Mouse (Mus musculus): Measurements from ENCODE around the gene Hs2st1.

Gene Hs2st1

GRCm38 (mm10) chr3:144550036-144550435 is 19.9 kb downstream of the Hs2st1 start:
- DNase-seq = no peak

GRCm38 (mm10) chr3:144548186-144548845 is 21.7 kb downstream of the Hs2st1 start:
- DNase-seq = no peak

- no peak for DNase-seq
Observed at GRCm38 (mm10) chr3:144546490-144546889, 23.5 kb downstream of the Hs2st1 start.

- DNase-seq = no peak
Observed at GRCm38 (mm10) chr3:144545832-144546231, 24.1 kb downstream of the Hs2st1 start.

GRCm38 (mm10) chr3:144545152-144545551 is 24.8 kb downstream of the Hs2st1 start:
- DNase-seq = no peak

- DNase-seq = no peak
Observed at GRCm38 (mm10) chr3:144541906-144542438, 28.0 kb downstream of the Hs2st1 start.

GRCm38 (mm10) chr3:144540805-144541204 is 29.2 kb downstream of the Hs2st1 start:
- no peak for DNase-seq

GRCm38 (mm10) chr3:144539051-144539450 is 30.9 kb downstream of the Hs2st1 start:
- DNase-seq = no peak

- DNase-seq = no peak
Observed at GRCm38 (mm10) chr3:144537078-144537855, 32.7 kb downstream of the Hs2st1 start.

GRCm38 (mm10) chr3:144535056-144535455 is 34.9 kb downstream of the Hs2st1 start:
- DNase-seq = no peak

GRCm38 (mm10) chr3:144531023-144531422 is 39.0 kb downstream of the Hs2st1 start:
- DNase-seq = peak; percentile 21

- no peak for DNase-seq
Observed at GRCm38 (mm10) chr3:144527918-144528317, 42.1 kb downstream of the Hs2st1 start.

- DNase-seq = no peak
Observed at GRCm38 (mm10) chr3:144519581-144520272, 50.3 kb downstream of the Hs2st1 start.

GRCm38 (mm10) chr3:144518917-144519316 is 51.1 kb downstream of the Hs2st1 start:
- no peak for DNase-seq

GRCm38 (mm10) chr3:144515286-144515685 is 54.7 kb downstream of the Hs2st1 start:
- DNase-seq = no peak

- DNase-seq = peak; percentile 16
Observed at GRCm38 (mm10) chr3:144514122-144514505, 55.9 kb downstream of the Hs2st1 start.

- DNase-seq = no peak
Observed at GRCm38 (mm10) chr3:144513169-144514121, 56.5 kb downstream of the Hs2st1 start.

- no peak for DNase-seq
Observed at GRCm38 (mm10) chr3:144510724-144511123, 59.3 kb downstream of the Hs2st1 start.

GRCm38 (mm10) chr3:144508342-144508741 is 61.6 kb downstream of the Hs2st1 start:
- DNase-seq = no peak

- DNase-seq = no peak
Observed at GRCm38 (mm10) chr3:144507885-144508284, 62.1 kb downstream of the Hs2st1 start.

GRCm38 (mm10) chr3:144506213-144506612 is 63.8 kb downstream of the Hs2st1 start:
- peak; percentile 8 for DNase-seq

- no peak for DNase-seq
Observed at GRCm38 (mm10) chr3:144501930-144502329, 68.1 kb downstream of the Hs2st1 start.
